Mouse (Mus musculus) cerebellum, adult 9-11 months (tissue): ENCODE measurements at regions not wholly inside any gene's neighbourhood (a gene's known extent, or its start where the extent isn't known, plus 50 kb on each side); places are given as distances from the start of the nearest gene placed in this dataset.

Source experiments
- DNase-seq: peaks from one replicate; pipeline ENCODE4 v3.0.0; 2022

DNA sequence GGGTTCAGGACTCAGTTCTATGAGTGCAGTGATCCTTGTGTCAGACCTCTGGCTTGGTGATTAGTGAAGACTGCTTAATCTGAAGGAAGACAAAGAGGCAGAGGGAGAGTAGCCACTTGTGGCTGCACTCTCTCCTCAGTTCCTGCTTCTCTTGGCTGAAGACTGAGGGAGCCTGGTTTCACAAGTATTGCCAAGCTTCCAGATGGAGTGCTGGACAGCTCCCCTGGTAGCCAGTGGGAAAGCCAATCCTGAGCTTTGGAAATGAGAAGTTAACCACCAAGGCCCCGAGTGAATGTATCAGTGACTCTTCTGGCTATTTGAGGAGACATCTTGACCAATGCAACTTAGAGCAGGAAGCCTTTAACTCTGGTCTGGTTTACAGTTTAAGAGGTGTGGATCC, 279.9 kb upstream of the Adamts16 start:
- DNase-seq, result no peak

DNA sequence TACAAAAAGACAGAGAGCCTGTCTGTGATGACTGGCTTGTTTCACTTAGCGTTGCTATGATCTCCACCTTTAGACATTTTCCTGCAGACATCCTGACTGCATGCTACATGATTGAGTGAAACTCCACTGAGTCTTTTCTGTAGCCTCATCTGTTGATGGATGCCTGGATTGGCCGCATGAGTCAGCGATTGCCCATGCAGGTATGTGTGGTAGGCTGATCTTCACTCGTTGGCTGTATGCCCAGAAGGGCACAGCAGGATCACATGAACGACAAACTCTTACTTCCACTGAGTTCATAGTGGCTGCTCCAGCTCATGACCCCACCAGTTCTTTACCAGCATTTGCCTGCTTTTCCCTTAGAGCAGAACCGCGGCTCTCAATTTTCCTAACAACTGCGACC, 266.6 kb upstream of the Adamts16 start:
- DNase-seq, result no peak

DNA sequence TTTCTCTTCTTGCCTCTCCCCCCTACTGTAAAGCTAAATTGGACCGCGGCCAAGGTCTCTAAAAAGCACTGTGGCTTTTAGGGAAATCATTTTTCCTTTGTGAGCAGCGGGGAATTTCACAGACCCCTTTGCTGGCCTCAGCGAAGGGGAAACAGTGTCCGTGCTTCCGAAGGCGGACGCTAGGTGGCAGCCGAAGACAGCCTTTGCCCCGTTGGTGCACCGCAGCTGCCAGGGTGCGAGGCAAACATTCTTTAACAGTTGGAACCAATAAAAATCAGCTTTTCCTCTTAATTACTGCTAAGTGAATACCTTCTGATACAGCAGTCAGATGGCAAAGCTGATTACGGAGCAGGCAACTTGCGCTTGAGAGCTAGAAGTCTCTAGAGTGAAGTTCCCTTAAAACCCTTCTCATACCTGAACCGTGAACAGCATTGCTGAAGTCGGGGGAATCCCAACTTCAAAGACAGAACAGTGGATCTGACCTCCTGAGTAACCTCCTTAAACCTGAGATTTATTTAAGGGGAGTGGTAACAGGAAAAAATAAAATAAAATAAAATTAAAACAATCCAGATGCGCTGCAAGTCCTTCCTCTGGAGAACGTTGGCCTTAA, 263.7 kb upstream of the Adamts16 start:
- peak; percentile 22 for DNase-seq

DNA sequence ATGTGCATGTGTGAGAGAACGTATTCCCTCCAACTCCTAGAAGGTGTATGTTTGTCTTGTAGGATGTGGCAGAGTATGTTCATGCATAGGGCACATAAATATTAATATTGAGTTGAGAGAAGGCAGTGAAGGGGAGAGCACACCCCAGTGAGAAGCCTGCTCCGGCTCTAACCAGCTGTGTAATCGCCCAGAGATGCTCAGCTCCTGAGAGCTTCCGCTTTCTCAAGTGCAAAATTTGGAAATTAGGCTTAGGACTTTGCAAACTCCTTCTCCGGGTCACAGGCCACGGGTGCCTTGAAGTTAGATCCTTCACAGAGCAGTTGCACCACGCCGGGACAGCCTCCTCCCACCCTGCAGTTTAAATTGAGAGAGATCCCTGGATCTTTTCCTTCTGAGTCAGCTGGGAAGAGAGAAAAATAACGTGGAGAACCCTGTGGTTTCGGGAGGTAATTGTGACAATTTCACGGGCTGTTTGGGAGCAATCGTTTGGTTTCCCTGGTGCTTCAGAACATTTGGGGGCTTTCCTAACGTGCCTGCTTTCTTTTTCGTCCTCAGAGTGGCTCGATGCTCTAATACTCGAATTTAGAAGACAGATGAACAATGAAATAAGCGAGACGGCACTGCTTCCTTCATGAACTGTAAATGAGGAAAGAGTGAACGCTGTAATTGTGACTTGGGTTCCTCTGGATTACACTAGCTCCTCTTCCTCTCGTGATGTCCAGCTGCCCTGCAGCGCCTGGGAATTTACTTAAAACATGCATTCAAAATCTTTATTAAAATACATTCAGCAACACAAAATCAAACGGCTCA, 263.0 kb upstream of the Adamts16 start:
- no peak for DNase-seq

DNA sequence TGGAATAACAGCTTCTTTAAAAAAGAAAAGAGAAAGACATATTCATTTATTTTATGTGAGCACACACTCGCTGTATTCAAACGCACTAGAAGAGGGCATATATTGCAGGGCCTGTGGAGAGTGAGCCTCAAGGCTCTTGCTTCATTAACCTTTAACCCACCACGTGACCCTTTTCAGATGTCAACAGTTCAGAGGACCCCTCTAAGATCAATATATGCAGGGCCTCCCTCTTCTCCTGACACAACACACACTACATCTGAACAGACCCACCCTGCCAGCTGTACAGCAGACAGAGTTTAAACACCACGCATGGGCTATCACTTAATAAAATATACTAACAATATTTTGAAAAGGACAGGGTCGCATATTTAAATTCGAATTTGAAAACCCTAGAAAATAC, 242.7 kb upstream of the Adamts16 start:
- no peak for DNase-seq

DNA sequence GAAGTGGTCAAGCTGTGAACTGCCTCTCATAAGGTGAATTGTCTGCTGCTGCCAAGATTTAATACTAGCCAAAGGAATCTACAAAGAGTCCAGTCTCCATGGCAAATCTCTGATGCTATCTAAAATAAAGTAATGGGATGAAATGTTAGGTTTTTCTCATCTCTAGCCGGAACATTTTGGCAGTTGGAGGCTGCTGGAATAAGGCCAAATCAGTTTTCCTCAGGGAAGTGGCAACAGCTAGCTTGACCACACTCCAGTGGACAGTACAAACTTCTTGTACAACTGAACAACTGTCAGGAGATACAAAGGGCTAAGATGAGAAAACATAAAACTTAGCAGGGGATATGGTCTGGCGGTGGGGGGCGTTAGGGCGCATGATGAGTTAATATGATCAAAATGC, 234.3 kb upstream of the Adamts16 start:
- DNase-seq, result no peak

DNA sequence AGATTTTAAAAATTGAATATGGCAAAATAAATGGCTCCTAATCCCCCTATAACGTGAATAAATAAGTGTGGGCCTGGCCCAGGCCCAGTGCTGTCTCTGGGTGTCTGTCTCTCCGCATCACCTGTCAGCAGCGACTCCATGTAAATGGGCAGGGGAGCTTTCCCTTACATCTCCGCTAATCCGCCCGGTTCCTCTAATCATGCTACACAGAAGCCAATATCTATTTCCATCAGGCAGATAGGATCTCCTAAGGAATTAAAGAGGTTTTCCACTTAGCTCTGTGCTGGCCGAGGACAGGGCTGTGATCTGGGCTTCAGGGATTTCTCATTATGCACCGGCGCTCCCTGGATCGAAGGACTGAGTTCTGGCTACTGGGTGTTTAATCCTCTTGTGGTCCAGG, 232.4 kb upstream of the Adamts16 start:
- DNase-seq, result no peak

DNA sequence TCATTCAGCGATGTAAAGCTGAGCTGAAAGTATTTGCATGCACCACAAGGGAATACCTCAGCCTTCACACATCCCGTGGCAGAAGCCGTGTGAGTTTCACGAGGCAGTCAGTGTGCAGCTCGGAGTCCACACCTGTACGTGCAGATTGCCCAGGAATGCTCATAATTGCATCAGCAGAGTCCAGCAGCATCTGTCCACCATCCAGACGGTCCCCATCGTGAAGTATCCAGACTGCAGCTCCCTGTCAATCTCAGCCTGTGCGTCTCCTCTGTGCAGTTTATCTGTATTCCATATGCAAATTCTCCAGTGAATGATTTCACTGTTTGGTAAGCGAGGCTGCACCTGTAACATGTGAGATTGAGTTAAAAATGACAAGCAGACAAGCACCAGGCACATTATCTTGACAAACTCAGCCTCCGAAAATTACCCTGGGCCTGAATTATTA, 227.2 kb upstream of the Adamts16 start:
- DNase-seq, result no peak

DNA sequence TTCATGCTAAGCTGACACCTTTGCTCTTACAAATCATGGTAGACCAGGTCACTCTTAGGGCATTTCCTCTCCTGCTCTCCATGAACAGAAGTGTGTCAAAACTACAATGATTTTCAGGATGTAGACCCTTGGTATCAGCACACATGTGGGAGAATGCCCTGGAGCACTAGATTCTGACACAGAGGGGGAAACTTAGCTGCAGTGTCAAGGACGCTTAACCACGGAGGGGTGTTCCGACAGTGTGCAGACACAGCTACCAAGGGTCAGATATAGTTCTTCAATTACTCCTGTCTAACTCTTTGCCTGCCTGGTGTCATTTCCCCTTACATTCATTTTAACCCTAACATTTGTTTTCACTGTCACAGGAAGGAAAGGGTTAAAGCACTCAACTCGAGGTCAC, 226.4 kb upstream of the Adamts16 start:
- no peak for DNase-seq

DNA sequence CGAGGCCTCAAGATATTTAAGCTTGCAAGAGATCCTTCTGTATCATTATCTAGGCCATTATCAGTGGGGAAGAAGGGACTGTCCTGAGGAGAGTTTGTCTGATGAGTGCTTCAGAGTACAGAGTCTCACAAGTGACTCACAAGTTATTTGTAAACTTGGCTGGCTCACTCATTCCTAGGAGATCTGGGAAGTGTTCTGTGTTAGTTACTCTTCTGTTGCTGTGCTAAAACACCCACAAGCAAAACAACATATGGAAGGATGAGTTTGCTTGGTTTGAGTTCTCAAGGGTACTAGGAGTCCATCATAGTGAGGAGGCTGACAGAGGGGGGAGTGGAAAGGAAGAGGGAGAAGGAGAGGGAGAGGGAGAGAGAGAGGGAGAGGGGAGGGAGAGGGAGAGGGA, 224.0 kb upstream of the Adamts16 start:
- DNase-seq, result no peak

DNA sequence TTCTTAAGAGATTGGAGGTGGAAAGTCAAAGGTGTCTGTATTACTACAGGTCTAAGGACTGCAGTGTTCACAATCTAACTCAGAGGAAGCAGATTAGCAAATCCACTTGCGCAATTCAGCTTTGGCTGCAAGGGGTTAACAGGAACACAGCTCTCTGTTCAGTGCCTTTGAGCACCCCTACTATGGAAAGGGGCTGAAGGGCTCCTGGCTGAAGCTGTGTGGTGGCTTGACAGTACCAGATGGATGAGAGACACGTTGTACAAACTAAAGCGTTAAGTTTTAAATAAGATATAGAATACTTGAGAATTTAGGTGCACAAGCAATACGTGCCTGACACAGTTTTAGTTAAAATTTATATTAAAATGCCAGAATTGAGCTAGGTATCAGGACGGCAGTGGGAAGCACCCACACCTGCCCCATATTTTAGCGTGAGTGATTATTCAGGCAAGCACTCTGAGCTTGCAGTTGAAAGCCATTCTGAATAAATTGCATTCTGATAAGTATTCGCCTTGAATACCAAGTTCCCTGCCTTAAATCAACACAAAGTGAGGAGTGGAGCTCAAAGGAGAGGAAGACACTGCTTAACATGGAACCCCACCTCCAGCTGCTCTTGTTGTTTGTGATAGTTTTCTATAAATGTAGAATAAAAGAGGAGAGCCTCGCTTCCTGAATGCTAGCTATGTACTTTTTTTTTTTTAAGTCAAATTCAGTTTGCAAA, 223.1 kb upstream of the Adamts16 start:
- DNase-seq, result no peak

DNA sequence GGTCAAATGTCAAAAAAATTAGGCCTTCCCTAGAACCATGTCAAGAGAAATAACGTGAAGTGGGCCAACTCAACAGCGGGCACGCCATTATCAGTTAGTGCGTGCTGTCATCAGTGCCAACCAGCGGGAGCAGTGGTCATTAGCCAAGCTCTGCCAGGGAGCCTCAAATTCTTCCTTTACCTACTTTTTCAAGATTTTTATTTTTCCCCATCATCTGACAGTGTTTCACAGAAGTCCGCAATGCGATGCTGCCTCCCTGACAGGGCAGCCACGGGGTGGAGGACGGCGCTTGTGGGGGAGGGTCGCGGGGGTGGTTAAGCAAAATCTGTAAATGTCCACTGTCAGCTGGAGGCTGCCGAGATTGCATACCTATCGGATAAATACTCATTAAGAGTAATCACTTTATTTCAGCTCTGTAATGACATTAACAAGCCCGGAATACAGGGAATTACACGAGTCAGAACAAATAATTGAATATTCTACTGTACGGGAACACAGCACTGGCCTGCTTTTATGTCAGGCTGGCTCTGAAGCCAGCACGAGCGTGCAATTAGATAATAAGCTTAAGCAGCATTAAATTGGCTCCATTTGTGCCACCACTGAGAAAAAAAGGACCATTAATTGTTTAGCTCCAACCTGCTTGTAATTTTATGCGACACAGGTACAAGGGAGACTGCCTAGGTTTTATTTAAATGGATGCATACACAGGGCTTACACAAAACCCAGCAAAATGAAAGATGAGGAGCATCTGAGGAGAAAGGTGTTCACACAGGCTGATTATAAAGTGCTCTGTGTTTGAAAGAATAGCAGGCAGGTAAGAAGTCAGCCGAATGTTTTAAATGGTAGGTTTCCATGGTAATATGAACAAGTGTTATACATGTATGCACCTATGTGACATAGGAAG, 212.0 kb upstream of the Adamts16 start:
- DNase-seq, result no peak

DNA sequence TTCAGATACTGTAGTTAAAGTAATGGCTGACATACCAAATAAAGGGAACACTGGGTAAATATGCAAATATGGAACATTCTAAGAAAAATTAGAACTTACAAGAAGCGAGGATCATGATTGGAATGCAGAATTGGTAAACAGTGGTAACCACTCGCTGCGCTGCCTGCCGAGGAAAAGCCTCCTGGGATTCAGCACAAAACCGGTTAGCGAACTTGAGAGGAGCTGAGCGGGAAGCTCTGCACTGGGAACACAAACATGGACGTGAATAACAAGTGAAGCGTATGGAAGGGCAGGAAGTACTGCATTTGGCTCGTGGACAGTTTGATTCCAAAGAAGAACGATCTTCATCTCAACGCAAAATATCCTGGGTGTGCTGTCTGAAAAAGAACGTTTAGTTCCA, 209.0 kb upstream of the Adamts16 start:
- no peak for DNase-seq

DNA sequence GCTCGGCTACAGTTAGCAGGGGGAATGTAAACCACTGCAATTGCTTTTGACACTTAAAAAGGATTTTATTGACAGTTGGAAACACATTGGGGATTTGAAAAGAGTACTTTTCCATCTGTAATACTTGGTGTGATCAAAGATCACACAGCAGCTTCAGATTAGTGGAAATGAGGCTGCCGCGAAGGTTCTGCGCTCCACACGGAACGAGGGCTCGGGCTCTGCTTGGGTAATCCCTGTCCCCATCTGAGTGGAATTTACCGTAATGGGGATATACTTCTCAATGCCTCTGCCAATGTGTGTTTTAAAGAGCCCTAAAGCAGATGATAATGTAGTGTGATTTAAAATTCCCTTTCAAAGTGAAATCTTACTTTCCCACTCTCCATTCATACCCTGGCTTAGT, 194.4 kb upstream of the Adamts16 start:
- no peak for DNase-seq

DNA sequence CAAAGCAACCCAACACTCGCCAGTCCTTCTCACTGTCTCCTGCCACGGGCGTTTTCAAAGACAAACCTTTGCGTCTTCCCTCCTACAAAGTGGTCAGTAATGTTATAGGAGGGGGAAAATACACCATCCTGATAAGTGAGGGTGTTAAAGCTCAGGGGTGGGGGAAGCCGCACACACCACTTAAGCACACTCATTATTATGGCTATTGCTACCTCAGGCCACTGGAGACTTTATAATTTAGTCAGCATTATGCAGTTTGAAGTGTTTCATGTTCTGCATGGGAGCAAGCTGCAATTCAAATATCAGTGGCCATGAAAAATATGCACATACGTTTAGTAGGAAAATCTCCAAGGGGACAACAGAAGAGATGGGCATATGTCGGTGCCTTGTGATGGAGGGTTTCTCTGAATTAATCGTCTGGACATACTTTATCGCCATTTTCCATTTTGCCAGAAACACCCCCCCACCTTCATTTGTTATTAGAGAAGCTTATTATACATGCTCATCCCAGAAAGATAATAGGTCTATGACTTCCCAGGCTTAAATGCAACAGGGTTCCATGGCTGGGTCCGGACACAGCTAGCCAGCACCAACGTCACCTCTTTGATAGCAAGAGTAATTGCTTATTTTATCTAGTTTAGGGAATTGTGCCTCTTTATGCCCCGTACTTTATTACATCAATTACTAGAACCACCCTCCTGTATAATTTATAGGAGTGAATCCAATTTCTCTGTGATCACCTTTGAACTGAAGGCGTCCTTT, 193.5 kb upstream of the Adamts16 start:
- no peak for DNase-seq

DNA sequence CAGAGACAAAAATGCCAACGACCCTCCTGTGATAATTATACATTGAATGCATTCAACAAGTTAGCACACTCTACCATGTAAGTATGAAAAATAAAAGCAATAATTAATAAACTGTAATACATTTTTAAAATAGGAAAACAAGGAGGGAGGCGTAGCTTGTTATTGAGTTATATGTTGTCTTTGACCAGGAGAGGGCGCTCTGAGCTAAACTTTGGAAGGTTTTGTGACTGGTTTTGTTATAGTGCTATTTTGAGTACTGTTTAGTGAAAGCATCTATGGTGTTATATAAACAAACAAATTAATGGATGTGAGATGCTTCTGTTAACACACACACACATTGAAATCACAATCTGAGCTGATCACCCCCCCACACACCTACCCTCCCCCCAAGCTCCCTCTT, 166.6 kb upstream of the Adamts16 start:
- DNase-seq, result no peak

DNA sequence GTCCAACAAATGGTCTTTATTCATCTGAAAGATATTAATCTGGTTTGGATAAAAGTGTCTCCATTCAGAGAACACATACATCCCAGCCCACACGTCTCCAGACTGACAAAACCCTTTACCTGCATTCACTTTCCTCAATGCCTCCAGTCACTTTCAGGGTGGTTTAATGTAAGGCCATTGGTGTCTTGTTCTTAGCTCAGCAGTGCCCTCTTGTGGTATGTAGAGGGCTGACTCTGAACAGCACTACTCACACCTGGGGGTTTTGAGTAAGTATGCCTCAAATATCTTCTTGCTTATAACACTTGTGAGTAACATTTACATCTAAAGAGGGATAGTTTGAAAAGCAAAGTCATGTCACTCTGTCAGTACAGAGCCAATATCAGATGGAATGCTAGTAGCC, 164.5 kb upstream of the Adamts16 start:
- peak; percentile 9 for DNase-seq

DNA sequence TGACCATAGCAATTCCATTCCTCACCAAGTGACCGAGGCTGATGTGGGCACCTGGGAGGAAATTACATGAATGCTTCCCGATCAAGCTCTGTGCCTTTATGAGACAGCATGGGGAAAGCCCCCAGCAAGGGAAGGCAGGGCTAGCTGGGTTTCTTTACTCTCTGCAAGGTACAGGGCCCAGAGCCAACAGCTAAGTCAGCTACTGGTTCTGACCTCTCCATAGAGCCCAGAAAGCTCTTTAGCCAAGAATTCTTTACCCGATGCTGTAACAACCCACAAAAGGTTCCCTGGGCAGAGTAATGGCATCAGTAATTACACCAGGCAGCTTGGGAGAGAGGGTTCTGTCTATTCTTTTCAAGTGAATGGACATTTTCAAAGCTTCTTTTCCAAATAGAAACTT, 161.9 kb upstream of the Adamts16 start:
- DNase-seq, result no peak

DNA sequence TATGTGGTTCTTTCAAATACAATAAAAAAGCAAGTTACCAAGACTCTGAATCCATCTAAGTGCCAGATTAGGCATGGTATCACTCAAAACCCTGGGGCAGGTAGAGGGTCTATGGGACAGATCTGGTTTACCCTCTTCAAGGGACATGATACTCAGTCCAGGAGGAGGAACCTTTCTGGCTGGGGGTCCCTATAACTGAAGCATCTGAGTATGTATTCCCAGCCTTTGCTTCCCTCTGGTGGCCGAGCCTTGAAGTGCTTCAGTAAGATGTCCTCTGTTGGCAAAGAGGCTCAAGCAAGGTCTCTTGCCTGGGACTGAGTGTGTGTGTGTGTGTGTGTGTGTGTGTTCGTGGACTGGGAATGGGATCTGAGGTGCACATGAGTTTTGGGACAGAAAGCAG, 159.7 kb upstream of the Adamts16 start:
- peak; percentile 8 for DNase-seq

DNA sequence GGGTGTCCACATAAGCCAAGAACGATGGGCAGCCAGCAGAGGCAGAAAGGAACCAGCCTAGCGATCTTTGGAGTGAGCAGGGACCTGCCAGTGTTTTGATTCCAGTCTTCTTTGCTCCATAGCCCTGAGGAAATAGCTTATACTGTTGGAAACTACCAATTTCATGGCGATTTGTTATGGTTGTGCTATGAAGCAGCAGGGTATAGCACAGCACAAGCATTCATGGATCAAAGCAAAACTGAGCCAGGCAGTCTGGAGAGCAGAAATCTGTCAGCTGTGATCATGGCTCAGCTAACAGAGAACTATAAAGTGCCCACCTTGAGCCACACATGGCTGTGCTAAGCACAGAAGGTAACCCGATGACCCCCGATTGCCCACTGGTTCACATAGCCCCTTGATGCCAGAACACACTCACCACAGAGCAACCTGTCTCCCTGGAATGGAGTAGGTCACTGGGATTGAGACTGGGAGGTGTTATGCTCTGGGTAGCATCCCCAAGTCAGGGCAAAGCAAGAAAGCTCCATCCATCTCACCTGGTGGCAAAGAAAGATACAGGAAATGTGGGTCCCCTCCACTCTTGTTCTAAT, 158.9 kb upstream of the Adamts16 start:
- DNase-seq, result no peak

DNA sequence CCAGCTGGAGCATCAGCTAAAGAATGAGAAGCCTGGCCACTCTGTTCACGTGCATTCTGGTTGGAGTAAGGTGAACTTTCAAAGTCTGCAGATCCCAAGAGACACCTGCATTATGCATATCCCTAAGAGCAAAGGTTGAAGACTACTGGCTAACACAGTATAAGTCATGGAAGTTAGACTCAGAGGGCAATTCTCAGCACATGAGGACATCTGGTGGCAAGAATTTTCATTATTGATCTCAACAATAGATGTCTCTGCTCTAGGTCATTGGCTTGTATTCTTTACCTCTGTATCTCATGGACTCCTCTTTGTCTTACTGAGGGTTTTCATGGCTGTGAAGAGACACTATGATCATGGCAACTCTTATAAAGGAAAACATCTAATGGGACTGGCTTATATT, 151.9 kb upstream of the Adamts16 start:
- DNase-seq, result no peak
